Mouse (Mus musculus): ENCODE measurements around the gene Nol6.
"Not testable (repeated sequence)": the region's sequence is repeated elsewhere in the genome, so short reads cannot be mapped to it uniquely, and the experiment has no call there.

Nol6 gene

GRCm38 (mm10) chr4:41084819-41085218 lies 39.4 kb downstream of the Nol6 start:
- DNase-seq (ENCODE audit: low read depth, low spot score): no peak

DNA sequence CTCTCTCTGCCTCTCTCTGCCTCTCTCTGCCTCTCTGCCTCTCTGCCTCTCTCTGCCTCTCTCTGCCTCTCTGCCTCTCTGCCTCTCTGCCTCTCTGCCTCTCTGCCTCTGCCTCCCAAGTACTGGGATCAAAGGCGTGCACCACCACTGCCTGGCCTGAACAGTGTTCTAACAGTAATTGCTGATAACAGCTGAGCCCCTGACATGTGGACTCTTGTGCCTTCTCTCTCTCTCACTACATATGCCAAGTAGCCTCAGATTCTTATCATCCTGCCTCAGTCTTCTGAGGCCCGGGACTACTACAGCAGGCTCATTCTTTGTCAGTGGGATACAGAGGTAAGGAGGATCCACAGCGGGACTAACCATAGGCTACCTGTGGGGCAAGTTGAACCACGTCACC lies 41.5 kb downstream of the Nol6 start:
- not testable (repeated sequence) for DNase-seq (ENCODE audit: low read depth, low spot score)

DNA sequence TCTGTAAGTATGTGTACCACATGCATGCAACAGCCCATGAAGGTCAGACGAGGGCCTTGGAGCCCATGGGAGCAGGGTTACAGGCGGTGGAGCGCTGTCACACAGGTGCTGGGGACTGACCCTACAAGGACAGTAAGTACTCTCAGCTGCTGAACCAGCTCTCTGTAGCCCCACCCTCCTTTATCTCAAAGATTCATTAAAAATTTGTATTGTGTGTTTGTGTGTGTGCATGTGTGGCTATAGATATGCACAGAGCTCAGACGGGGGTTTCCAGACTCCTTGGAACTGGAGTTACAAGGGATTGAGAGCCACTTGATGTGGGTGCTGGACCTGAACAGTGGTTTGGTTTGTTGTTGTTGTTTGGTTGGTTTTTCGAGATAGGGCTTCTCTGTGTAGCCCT lies 42.5 kb downstream of the Nol6 start:
- no peak for DNase-seq (ENCODE audit: low read depth, low spot score)

GRCm38 (mm10) chr4:41078726-41079125 lies 45.5 kb downstream of the Nol6 start:
- DNase-seq (ENCODE audit: low read depth, low spot score): no peak

- no peak for DNase-seq (ENCODE audit: low read depth, low spot score)
Measured at GRCm38 (mm10) chr4:41074461-41074860, 49.8 kb downstream of the Nol6 start.

DNA sequence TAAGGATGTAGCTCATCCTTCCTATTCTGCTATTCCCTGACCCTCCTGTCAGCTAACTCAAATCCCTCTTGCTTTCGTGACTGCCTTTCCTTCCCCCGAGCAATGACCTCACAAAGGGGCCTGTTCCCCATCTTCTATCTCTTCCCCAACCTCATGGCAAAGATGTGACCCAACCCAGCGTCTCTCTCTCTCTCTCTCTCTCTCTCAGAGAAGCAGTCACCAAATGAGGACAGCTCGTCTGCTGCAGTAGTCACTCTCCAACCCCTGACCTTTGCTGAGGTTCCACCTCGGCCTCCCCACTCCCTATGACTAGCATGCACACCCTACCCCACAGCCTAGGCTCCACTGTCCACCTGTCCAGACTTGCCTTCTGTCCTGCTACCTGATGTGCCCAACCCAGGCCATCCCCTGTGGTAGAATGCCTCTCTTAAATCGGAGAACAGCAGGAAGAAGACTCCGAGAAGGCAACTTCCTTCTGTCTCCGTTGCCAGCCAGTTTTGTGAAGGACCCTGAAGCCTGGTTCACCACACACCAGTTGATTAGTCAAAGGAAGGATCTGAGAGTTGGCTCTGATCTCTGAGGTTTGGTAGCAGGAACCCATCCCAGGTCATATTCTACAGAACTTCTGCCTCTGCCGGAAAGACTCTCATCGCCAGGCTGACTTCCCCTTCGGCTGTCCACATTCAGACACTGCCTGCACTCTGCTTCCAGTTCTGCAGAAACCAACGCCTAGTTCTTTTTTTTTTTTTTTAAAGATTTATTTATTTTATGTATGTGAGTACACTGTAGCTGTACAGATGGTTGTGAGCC lies 51.0 kb downstream of the Nol6 start:
- DNase-seq (ENCODE audit: low read depth, low spot score): no peak

DNA sequence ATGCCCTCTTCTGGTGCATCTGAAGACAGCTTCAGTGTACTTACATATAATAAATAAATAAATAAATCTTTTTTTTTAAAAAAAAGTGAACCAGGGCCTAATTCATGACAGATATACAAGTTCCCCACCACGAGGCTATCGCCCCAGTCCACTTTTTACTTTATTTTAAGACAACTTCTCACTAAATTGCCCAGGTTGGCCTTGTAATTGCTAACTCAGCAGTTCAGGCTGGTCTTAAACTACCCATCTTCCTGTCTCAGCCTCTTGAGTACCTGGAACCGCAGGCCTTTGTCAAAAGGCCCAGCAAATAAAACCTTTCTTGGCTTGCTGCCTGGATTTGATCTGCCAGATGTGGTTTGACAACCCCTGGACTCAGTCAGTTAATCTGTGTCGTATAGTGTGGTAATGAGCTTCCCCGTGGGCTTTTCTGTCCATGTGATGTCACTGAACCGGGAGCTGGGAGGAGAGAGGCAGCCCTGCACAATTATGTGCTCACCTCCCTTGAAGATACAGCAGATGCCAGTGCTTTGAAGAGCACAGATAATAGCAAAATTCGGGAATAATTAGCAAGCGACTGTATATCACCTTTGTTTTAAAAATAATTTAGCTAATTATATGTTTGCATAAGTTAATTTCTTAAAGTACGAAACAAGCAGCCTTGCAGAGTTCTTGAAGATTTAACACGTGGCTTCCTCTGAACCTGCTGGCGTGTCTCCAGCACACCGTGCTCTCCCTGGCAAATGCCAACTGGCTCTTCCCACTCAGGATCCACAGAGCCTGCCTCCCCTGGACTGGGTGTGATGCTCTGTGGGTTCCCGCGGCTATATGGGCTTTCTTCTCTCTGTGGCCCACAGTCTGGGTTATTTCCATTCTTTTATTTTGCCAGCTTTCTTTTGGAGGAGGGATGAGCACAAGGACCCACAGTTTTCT lies 52.5 kb downstream of the Nol6 start:
- DNase-seq (ENCODE audit: low read depth, low spot score): no peak

DNA sequence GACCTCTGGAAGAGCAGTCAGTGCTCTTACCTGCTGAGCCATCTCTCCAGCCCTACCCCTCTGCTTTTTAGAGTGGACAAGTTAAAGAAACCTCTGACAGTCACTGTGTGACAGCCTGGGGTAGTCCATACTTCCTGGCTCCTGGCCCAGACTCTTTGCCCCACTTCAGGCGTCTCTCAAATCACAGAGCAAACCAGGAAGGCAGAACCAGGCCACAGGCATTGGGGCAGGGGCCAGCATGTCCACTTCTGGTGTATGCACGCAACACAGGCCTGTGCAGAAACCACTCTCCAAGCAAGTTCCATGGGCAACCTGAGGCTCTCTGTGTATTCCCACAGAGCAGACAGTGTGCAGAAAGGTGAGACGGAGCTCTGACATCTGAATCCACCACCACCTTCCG lies 59.1 kb downstream of the Nol6 start:
- no peak for DNase-seq (ENCODE audit: low read depth, low spot score)
